Mouse (Mus musculus): ENCODE measurements around the gene Plgrkt.

DNA sequence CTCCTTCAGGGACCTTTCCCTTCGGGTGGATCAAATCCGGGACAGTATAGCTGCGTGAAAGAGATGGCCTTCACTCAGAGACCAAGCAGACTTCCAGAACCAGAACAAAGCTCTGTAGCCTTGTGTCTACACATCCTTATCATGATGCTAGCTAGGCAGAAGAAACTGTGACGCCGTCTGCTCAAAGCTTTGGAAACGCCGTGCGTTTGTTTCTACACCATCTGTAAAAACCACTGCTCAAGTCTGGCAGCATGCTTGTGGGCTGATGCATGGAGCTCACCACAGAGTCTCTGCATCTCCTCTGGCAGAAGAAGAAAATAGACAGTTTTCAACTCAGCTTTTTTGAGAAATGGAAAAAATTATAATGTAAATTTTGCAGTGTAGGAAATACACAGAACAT, 55.4 kb downstream of the Plgrkt start:
- TF ChIP-seq CTCF (IDR thresholded peaks at IDR 0.05; ENCODE audit: borderline replicate concordance, extremely low read depth, insufficient read depth, insufficient read length) (no peak), POLR2A (IDR thresholded peaks at IDR 0.05; ENCODE audit: borderline replicate concordance, extremely low read depth, insufficient read depth, insufficient read length, poor library complexity, severe bottlenecking) (no peak)

All from brain, embryonic 14.5 days (tissue).